Comparison of ENCODE assay signal across 8 mouse cellular contexts in genomic region chr5:49961478-49962431, GRCm38 (mm10).
A peak's percentile ranks its signal among the peaks of the same experiment; 100 is the strongest.
DNase-seq lines count a peak whose midpoint lies in the region; ATAC-seq lines count a peak whose summit lies in the region.

No protein-coding gene starts in this region.

- intact Hi-C loops in heart, postnatal 10 days (cut with DNase I) = loop anchor here (1.0 kb wide), 1 partner anchor 591 kb away; no protein-coding TSS in a partner anchor
- intact Hi-C loops in left cerebral cortex, postnatal 14 days (cut with DNase I) = loop anchor here (2.0 to 10.0 kb wide), 3 partner anchors 437 to 867 kb away; partner anchors contain the start of gene Kcnip4

- DNase-seq in heart, postnatal 10 days = peak; percentile 20 to 61
- no peak for DNase-seq in heart, adult 8-10 months (ENCODE audit: low spot score)
- DNase-seq in MEL-GATA-1-ER (ENCODE audit: extremely low read depth, low read depth) = peak; percentile 30
- DNase-seq in cerebellum, postnatal 25 days = peak; percentile 80 to 90
- peak; percentile 50 to 57 for DNase-seq in frontal cortex, postnatal 36 days (ENCODE audit: low spot score in 2 of 2)
- peak; percentile 44 to 74 for DNase-seq in left cerebral cortex, postnatal 14 days (ENCODE audit: low spot score in 2 of 2)
- DNase-seq in neural tube, embryonic 10.5 days (ENCODE audit: extremely low spot score, low spot score) = peak; percentile 23

- ATAC-seq in erythroblast, adult 5-6 weeks (replicated peaks; ENCODE audit: low FRiP score, poor library complexity, severe bottlenecking) = no peak
